Mouse (Mus musculus) layer of hippocampus, postnatal 10 days (tissue): ENCODE results near the gene Gpr173. TPM values are rescaled to one million over a fixed set of nuclear protein-coding genes. Genes with fewer than 3 reads are reported as not detected.
"Not testable (repeated sequence)": the region's sequence is repeated elsewhere in the genome, so short reads cannot be mapped to it uniquely, and the experiment has no call there.

Experiments used
- DNase-seq, 2 experiments: peaks; one replicate each; pipeline ENCODE4 v3.0.0; 2021; ENCODE audit warnings: low spot score in 2 of 2
- long read RNA-seq: library from polyadenylated mRNA; stranded (forward); transcript quantifications from one replicate; pipeline ENCODE4 v2.0.0, GENCODE M21; 2023
- total RNA-seq, 2 experiments: library from RNA; stranded (reverse); gene quantifications; 2 replicates each; pipeline ENCODE4 v1.2.3; 2021

Gene Gpr173
- total RNA-seq: 10 to 100 TPM; 22.7 to 24.0 TPM
- long read RNA-seq, full-length matches to known transcripts: 1 of 8 reads
- long read RNA-seq, partial matches to known transcripts: 0 of 8 reads
- long read RNA-seq, other reads (novel, unspliced or antisense): 7 of 8 reads

- DNase-seq: peak; percentile 60 to 70
These were observed at the start of gene Gpr173 for GRCm38 (mm10) chrX:152368397-152369273. Gene Gpr173 (minus strand): TSS chrX:152368704.

DNA sequence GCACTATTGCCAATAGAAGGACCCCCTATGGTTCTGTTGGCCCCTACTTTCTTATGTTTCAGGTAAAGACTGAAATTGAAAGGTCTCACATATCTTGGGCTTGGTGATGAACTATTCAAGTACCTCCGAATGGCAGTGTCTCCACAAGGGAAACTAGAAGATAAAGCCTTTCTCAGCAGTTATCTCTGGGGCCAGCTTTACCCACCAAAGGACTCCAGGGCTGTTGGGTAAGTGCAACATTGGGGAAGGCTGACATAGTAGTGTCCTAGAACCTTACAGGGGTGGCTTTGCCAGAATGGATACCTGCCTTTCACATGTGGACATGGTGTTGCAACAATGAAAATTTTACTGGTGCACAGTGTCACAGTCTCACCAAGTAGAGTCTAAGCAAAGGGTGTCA, 34.7 kb upstream of the Gpr173 start:
- no peak for DNase-seq

GRCm38 (mm10) chrX:152400096-152400495, 31.6 kb upstream of the Gpr173 start:
- no peak for DNase-seq

DNA sequence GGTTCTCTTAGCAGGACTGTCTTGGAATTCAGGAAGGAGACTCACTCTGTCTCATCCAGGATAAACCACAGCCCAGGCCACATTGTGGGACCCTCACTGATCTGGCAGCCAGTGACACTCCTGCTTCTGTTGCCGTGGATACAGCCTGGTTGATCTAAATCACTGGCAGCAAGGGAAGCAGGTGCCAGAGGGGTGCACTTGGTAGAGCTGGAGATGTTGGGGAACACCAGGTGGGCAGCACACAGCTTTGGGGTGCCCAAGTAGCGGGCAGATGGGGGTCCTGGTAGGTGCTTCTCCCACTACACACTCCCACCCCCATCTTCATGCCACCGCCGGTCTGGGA, 479 bp downstream of the Gpr173 start:
- DNase-seq: peak in 1 of 2 experiments; percentile 28

- DNase-seq: peak; percentile 21 to 39
These were observed 2.1 kb downstream of the Gpr173 start for GRCm38 (mm10) chrX:152366418-152366817.

- DNase-seq: no peak
These were observed 15.9 kb downstream of the Gpr173 start for GRCm38 (mm10) chrX:152352553-152353153.

DNA sequence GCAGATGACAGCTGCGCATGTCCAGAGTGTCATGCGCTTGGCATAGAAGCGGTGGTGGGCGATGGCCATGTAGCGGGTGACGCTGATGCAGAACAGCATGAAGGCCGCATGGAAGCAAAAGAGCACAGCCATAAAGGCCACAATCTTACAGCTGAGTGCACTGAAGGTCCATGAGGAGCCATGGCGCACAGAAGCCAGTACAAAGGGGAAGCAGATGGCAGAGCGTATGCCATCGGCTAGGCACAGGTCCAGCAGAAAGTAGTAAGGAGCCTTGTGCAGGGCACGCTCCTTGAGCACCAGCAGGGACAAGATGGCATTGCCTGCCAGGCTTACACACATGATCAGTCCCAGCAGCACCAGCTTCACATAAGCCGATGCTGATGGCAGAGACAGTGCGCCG, 21.5 kb downstream of the Gpr173 start:
- DNase-seq: no peak

- no peak for DNase-seq
These were observed 21.9 kb downstream of the Gpr173 start for GRCm38 (mm10) chrX:152346587-152346986.

DNA sequence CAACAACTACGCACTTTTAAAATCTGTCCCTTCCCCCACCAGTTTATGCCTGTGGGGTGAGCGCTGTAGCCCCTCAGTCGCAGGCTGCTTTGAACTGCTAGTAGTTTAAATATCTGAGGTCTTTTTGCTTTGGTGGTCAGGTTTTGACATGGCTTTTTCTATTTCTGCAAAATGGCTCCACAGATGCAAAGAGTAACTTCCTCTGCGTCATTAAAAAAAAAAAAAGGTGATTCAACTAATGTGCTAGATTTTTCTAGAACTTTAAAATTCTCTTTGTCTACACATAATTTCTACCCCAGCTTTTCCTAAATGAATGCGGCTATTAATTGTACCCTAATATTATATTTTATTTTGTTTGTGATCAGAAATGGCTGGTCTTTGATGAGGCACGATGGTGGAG, 25.6 kb downstream of the Gpr173 start:
- DNase-seq: no peak

- peak; percentile 89 to 94 for DNase-seq
These were observed 26.1 kb downstream of the Gpr173 start, which contains the start of gene Tspyl2 for GRCm38 (mm10) chrX:152342358-152342901. Gene Tspyl2 (minus strand): TSS chrX:152342425.

DNA sequence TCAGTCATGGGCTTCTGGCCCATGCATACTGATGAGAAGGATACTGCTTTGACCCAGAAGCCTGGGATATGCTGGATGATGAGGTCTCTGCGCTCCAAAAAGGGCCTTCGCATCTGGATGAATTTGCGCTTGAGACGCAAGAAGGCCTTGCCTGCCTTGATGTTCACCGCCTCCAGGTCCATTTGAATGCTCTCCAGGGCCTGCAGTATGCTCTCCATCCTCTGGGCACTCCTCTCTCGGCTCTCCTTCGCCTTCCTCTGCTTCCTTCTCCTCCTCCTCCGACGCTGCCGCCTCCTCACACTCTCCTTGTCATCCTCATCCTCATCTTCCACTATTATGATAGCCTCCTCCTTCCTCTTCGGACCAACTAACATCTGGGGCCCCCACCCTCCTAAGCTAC, 27.0 kb downstream of the Gpr173 start:
- DNase-seq: no peak

GRCm38 (mm10) chrX:152336546-152337332, 31.8 kb downstream of the Gpr173 start:
- peak; percentile 82 to 86 for DNase-seq

- DNase-seq: not testable (repeated sequence)
These were observed 32.4 kb downstream of the Gpr173 start for GRCm38 (mm10) chrX:152336123-152336522.

GRCm38 (mm10) chrX:152329400-152329799, 39.1 kb downstream of the Gpr173 start:
- not testable (repeated sequence) for DNase-seq

GRCm38 (mm10) chrX:152327689-152328052, 40.8 kb downstream of the Gpr173 start:
- DNase-seq: no peak

- peak; percentile 66 to 73 for DNase-seq
These were observed 41.4 kb downstream of the Gpr173 start, which contains the start of gene Kantr for GRCm38 (mm10) chrX:152326996-152327688. Gene Kantr (minus strand): TSS chrX:152327495.

DNA sequence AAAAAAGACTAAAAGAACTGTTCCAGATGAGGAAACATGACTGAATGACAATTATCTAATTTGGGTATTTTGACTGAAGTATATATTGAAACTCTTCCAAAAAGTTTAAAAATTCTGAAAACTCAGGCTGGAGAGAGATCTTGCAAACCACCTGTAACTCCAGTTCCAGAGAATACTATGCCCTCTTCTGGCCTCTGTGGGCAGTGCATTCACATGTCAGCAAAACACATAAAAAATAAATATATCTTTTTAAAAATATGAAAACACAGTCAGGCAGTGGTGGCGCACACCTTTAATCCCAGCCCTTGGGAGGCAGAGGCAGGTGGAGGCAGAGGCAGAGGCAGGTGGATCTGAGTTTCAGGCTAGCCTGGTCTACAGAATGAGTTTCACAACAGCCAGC, 44.9 kb downstream of the Gpr173 start:
- no peak for DNase-seq

DNA sequence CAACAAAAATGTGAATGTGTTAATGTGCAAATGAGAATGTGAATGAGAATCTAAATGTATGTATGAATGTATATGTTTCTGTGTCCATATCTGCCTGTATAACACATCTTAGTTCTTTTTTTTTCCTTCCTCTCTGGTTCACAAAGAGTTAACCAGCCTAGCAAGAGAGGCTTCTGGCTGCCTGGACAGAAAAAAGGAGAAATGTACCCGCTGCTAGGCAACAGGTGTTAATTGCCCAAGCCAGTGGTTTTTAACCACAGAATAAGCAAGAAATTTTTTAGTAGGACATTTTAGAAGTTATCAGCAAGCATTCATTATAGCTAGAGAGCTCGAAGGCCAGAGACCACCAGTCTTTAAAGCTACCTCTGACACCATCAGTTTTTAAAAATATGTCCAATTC, 45.7 kb downstream of the Gpr173 start:
- no peak for DNase-seq

DNA sequence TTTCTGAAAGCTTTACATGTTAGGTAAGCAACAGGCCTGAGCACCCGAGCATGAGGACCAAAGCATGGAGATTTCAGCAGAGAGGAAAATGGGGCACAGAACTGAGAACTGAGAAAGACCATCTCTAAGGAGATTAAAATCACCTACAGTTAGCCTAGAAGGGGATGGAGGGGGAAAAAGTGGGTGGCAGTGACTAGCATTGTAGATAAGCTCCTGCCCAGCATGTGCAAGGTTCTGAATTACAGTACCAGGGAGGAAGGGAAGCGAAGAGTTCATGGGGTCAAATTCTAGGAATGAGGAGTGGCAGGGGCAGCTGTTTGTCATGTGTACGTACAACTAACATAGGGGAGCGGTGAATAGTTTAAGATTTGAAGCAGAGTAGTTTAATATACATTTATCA, 48.0 kb downstream of the Gpr173 start:
- DNase-seq: no peak

DNA sequence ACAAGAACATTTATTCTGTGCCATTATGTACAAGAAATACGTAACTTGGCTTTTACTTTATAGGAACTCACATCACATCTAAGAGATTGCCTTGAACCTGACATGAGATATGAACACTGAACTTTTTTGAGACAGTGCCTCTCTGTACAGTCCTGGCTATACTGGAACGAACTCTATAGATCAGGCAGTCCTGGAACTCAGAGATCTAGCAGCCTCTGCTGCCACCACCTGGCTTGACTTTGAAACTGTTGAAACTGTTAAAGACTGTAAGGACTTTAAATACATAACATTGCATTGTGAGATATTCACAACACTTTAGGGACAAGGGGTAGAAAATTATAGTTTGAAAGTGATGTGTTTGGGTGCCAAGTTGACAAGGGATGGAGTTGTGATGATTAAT, 60.6 kb downstream of the Gpr173 start:
- peak in 1 of 2 experiments; percentile 49 for DNase-seq

GRCm38 (mm10) chrX:152307371-152307770, 61.1 kb downstream of the Gpr173 start:
- DNase-seq: no peak
